Mouse (Mus musculus) testis, adult 2 months (tissue): ENCODE results near the gene Naaa.

Experiments
- CTCF ChIP-seq: fragments of 200-500 bp; IDR thresholded peaks from 2 replicates; pipeline ENCODE4 v1.5.1; 2012; ENCODE audit warnings: low read depth, mild to moderate bottlenecking, inconsistent platforms, low read length, moderate library complexity; ENCODE audit not compliant: control insufficient read depth, insufficient read depth, insufficient replicate concordance
- POLR2A ChIP-seq: fragments of 200-500 bp; IDR thresholded peaks from 2 replicates; pipeline ENCODE4 v1.6.1; 2012; ENCODE audit warnings: low read depth, mild to moderate bottlenecking, inconsistent platforms, low read length, moderate library complexity; ENCODE audit not compliant: control insufficient read depth

DNA sequence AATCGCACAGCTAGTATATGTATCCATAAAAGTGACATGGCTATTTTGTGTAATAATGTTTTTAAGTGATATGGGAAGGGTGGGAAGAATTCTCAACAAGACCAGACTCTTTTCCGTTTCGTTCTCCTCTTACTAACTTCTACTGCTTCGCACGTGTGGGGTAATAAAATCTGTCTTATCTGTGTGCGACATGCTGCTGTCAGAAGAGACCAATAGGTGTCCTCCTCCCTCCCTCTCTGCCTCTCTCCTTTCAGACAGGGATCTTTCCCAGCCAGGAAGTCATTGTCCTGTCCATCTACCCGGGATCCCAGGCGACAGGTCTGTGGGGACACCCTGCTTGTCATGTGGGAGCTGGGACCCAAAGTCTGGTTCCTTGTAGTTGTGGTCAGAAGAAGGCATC is 67.8 kb downstream of the Naaa start:
- TF ChIP-seq CTCF (no peak), POLR2A (no peak)
